Mouse (Mus musculus): ENCODE data around the gene Prkca.

The Prkca gene

DNA sequence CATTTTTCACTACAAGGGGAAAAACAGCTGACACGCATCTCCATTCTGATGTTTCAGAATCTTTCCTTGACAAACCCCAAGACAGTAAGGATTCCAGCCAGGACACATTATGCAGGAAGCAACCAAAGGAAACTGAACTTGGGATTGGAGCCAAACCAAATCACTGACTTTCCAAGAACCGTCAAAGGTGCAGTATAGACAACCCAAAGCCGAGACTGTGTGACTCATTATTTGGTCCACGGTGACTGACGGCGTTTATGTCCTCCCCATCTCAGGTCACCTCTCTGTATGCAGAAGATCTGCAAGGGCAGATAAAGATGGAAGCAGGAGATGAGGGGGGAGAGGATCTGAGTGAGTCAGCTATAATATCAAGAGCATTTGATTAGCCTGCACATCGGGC lies 183.7 kb downstream of the Prkca start:
- DNase-seq (ENCODE audit: low spot score in 2 of 2) = no peak

DNA sequence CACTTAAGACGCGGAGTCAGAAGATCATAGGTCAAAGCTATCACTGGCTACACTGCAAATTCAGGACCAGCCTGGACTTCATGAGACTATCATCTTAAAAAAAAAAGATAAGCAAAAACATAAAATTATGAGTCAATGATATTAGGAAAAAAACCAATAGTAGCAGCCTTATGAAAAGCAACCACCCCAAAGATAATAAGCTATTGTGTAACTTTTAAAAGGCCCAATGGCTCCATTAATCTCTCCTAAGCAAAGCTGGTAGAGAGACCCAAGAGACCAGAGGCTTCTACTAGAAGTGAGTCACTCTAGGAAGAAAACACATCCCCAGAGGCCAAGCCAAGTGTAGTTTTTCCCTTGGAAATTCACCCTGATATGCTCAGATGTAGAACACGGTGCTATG lies 185.7 kb downstream of the Prkca start:
- DNase-seq (ENCODE audit: low spot score in 2 of 2) = no peak

DNA sequence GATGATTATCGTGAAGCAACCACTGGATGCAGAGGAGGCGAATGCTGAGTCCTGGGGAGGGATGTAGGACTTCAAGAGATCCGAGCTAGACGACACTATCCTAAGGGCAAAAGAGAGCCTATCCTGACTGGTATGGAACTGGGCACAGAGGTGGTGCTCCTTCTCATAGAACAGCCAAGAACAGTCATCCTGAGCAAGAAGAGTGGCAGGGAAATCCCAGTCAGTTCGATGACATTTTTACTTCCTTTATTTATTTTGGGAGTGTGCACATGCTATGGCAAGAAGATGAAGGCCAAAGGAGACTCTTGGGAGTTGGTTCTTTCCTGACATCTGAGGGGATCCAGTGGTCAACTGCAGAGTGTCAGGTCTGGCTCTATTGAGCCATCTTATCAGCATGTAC lies 186.7 kb downstream of the Prkca start:
- DNase-seq (ENCODE audit: low spot score in 2 of 2) = no peak

DNA sequence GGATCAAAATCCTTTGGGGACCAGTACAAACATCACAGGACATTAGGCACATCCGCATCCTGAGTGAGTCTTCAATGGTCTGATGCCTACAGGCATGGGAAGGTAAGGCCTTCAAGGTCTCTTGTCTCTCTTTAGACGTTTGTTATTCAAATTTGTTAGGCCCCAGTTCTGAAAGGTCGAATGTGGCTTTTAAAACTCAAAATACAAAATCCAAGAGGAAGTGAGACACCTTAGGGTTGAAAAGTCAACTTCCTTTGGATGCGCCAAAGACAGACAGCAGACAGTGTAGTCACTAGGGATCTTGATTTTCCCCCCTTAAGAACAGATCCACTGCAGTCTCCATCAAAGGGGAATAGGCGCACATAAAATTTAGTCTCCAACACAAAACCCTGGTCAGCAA lies 187.6 kb downstream of the Prkca start:
- no peak for DNase-seq (ENCODE audit: low spot score in 2 of 2)

DNA sequence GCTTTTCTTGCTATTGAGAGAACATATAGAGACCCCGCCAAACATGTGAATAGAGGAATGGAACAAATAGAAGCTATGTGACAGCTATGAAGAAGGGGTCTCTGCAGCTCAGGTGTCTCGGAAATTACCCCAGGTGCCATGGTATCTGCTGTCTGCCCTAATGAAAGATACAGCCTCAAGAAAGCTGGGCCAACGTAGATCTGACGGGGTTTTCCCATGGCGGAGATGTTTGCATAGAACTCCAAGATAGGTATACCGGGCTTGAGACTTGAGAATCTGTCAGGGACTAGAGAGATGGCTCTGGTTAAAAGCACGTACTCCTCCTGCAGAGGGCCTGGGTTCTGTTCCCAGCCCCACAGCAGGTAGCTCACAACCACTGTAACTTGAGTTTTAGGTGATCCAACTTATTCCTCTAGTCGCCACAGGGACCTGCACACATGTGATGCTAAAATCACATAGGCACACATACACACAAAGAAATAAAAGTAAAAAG lies 188.6 kb downstream of the Prkca start:
- DNase-seq (ENCODE audit: low spot score in 2 of 2) = no peak

DNA sequence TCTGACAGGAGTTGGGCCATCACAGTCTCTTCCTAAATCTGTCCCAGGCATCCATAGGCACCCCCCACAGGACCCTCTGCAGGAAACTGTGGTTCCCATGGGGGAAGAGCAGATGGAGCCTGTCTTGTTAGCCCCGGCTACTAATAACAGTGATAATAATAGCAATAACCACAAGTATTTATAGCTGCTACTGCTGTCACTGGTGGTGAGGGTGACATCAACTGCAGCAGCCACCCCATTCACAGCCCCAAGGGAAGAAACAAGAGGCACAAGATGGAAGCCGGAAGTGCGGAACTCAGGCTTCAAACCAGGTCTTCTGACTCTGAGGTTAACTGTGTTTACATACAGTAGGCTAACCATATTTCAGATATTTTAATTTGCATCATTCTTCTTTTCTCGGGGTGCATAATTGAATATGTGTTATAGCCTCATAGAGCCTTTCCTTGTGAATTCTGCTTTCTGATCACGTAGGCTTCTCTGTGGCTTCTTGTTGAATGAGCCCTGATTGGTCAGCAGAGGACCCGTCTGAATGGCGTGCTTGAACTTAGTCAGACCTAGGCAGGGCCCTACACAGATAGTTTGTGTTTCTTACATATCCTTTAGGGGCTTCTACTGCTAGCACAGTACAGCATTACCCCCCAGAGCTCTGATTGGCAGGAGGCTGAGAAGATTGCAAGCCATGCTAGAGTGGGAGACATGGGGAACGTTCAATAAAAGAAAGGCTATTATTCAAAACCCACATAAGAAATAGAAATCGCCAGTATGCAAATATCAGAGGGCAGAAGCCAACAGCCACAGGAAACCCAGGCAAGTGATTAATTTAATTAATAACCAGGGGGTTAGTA lies 189.5 kb downstream of the Prkca start:
- DNase-seq (ENCODE audit: low spot score in 2 of 2) = no peak

DNA sequence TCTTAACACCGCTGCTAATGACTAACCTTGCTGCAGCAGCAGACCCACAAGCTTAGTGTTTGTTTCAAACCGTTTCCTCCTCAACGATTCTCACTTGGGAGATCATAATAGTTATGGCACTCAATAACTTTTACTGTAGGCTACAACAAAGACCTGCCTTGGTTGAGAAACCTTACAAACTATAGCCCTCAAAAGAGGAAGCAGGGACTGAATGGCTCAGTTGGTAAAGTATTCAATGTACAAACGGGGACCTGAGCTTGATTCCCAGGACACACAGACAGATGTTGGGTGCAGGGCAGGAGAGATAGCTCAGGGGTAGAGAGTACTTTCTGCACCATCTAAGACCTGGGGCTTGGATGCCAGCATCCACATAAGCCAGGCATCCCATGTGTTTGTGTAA lies 191.1 kb downstream of the Prkca start:
- DNase-seq (ENCODE audit: low spot score in 2 of 2) = no peak

DNA sequence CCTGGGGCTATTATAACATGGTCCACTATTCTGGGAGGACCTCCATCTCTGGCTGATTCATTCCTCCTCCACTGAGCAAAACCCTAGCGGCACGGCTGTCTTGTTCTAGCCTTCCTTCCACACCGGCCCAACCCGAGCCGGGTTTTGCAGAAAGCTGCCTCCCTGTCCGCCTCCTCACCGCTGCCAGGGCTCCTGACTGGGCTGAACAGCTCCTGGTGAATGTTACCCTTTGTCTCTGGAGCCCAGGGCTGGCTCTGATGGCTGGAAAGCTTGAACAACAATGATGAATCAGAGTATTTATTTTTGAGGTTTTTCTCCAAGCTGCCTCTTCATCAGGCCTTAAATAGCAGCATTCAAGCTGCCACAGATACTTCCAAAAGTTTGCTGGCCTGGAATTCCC lies 193.3 kb downstream of the Prkca start:
- DNase-seq (ENCODE audit: low spot score in 2 of 2) = peak; percentile 85 to 86

DNA sequence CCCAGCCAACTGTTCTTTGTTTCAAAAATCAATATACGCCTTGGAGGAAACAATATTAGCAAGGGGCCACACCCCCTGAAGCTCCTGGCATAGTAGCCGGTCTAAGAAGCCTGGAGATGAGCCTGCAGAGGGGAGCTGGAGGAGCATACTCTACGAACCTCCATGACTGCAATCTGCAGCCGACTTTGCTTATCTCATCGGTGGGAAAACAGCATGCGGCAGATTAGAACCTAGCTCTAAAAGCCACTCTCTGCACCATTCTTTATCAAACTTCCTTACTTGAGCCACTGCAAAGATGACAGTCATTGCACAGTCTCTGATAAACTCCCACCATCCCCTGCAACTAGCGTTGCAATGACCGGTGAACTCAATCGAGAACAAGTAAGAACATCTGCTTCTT lies 194.5 kb downstream of the Prkca start:
- no peak for DNase-seq (ENCODE audit: low spot score in 2 of 2)

DNA sequence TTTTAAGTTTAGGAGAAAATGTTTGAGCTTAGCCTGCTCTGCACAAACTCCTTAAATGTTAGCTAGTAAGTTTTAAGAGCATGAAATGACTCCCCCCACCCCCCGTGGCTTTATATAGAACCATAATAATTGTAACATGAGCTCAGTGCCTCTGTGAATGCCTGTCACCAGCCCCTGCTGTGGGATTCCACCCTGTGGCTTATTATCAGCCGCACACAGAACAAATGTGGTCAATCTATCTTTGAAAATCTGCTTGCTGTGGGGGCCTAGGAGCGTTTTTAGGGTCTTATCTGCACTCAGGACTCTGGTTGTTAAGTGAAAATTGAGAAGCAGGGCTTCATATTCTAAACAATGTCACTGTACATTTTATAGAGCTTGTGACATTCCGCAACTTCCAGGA lies 195.2 kb downstream of the Prkca start:
- no peak for DNase-seq (ENCODE audit: low spot score in 2 of 2)

DNA sequence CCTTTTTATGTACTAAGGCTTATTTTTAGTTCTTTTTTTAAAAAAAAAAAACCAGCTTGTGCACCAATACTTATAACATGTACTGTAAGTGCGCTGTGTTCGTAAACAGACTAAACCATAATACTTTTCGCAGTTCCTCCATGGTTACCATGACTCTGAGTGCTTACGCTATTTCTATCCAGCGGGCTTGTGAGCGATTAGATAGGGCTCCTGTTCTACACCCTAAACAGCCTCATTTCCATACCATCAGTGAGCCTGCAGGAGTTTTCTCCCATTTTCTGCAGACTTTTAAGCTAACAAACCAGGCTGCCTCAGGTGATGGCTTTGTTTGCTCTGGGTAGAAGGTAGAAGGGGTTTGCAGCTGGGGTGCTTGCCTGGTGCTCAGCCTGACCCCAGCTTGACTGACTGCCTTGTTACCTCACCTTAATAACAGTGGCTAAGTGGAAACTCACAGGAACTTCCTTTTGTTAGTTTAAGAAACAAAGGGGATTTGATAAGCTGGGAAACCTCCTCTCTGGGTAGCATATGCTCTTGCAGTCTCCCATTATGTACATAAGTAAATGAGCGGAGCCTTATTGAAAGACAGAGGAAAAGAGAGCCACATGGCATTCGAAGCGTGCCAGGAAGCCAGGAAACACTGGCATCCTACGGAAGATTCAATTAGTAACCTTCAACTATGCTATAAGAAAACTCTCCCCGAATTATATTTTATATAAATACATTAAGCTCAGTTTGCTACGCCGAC lies 197.8 kb downstream of the Prkca start:
- no peak for DNase-seq (ENCODE audit: low spot score in 2 of 2)

DNA sequence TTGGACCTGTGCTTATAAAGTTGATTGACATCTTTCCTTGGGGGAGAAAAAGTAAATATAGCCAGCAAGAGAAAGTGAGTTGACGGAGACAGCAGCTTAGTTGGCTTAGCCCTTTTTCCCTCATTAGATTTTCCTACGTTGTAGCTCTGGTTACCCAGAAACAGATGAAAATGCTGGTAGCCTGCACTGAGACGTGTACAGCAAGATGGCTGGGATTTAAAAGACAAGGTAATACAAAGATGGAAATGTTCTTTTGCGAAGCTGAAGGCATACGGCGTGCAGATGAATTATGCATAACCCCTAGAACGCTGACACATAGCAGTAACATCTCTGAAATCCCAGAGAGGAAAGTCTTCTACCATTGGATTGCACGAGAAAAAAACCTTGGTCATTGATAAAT lies 198.6 kb downstream of the Prkca start:
- DNase-seq (ENCODE audit: low spot score in 2 of 2) = no peak

DNA sequence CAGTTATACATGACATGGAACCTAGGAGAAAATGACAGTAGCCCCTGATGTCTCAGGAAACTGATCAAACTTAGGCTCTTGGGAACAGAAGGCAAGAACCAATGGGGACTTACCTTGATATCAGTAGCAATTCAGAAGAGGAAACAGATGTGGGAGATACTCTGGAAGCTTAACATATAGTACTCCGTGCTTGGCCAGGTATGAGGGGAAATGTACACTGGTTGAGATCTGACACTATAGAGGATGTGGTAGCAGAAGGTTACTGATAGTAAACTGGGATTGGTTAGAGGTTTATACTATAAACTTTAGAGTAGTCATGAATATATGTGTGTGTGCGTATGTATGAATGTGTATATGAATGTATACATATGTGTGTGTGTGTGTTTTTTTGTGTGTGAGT lies 200.0 kb downstream of the Prkca start:
- DNase-seq (ENCODE audit: low spot score in 2 of 2) = no peak

DNA sequence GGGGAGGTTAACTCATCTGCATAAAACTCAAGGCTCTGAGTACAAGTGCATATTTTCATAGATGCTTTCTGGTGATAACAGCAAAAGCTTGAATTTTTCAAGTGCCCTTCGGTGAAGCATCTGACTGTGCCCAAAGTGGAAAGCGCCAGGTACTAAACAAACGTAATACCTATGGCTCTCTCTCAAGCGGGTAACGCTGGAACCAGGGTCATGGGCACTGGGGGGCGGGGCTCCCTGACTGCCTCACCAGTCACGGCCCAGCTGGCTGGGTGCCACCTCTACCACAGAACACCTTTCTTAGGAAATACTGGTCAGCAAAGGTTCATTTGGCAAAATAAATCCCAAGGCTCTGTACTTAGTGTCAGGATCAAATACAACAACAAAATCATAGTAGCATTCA lies 203.7 kb downstream of the Prkca start:
- no peak for DNase-seq (ENCODE audit: low spot score in 2 of 2)

DNA sequence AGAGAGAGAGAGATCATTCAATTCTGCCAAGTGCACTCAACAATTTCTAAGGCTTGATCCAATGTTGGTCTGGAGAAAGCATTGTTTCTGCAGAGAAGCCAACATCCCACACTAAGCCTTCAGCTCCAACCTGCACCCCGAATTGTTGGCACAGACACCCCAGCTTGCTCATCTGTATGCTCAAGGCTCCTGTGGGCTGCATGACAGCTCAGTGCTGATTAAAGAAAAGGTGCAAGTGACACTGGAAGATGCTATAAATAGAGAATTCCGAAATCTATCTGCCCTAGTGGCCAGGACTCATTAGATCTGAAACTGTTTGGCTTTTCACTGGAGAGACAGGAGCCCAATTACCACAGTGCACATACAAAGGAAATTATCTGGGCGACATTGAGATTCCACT lies 207.4 kb downstream of the Prkca start:
- peak; percentile 41 to 69 for DNase-seq (ENCODE audit: low spot score in 2 of 2)

DNA sequence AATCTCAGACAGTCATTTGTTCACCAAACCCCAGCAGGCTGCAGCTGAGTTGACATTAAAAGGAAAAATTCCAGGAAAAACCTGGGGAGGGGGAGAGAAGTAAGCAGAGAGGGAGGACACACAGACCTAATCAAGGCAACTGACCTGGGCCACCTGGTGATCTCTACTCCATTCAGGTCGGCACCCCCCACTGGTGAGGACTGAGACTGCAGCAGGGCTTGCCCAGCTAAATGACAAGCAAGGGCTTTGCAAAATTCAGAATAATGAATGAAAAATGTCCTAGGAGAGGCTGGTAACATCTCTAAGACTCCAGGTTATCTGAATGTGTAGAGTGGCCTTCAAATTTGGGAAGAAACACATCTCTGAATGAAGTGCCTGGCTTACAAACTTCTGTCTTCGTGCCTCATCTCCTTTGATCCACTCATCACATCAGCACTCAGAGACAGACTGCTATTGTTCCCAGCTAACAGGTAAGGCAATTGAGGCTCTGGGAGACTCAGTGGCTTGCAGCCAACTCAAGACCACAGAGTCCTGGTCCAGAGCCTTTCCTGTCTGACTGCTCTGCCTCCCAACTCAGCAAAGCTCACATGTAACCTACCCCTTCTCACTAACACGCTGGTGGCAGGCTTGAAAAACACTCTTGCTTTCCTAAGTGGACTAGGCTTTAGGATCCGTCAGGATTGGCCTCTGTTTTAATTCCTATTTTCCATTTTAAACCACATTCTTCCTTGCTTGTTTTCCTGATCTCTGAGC lies 208.1 kb downstream of the Prkca start:
- no peak for DNase-seq (ENCODE audit: low spot score in 2 of 2)

DNA sequence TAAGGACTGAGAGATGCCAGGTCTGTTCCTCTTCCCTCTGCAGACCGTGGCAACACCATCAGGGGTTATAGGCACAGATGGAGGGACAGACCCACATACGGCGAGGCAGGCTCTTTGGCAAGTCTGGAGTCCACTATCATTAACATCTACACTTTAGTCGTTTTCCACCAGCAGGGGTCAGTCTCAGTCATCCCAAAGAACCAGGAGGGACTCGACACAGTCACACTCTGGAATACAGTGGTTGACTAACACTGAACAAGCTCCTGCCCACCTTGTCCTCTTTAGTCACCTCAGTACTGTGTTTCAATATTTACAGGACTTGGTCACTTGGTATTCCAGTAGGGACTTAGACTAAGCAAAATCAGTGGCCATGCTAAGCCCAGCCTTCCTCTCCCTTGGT lies 215.1 kb downstream of the Prkca start:
- no peak for DNase-seq (ENCODE audit: low spot score in 2 of 2)

DNA sequence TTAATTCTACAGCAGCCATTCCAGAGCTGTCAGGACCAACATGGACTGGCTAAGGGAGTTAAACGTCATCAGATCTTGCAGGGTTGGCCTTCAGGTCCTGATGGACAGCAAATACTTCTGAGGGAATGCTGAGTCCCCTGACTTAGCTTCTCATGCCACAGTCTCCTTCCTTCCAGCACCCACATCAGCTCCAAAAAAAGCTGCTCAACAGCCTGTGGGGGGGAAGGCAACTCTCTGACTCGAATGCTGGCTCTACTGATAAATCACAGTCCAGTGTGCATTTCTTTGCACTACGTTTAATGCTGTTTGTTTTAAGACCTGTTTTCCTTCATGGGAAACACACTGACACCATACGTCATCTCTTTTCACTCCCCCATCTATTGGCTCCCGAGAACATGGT lies 215.8 kb downstream of the Prkca start:
- DNase-seq (ENCODE audit: low spot score in 2 of 2) = no peak

DNA sequence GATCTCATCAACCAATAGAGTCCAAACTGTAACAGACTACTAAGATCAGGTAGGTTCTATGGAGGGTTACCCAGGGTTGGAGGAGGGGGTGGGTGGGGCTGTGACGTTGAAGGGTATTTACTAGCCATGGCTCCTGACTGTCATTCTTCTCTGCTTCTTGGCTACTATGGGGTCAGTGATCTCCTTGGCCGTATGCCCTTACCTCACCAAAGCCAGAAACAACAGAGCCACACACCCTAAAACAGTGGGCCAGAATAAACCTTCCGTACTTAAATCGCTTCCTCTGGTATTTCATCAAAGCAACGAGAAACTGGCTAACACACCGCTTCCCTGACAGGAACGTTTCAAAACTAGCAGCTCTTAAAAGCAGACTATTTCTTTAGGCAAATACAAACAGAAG lies 221.2 kb downstream of the Prkca start:
- DNase-seq (ENCODE audit: low spot score in 2 of 2) = no peak

DNA sequence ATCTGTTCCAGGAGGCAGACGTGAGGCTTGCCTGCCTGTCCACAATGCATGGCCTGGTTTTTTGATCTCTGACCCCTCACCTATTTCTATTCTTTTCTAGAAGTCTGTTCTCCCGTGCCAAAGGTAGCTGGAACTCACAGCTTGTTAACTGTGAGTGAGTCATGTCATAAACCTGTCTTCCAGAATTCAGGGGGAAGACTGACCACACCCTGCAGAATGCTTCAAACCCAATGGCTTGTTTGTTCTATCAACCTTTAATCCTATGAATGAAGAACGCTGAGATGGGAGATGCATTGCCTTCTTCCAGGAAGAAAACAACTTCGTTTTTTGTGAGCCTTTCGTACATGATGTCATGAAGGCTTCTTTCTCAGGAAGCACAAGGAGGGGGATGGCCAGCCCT lies 223.0 kb downstream of the Prkca start:
- no peak for DNase-seq (ENCODE audit: low spot score in 2 of 2)

DNA sequence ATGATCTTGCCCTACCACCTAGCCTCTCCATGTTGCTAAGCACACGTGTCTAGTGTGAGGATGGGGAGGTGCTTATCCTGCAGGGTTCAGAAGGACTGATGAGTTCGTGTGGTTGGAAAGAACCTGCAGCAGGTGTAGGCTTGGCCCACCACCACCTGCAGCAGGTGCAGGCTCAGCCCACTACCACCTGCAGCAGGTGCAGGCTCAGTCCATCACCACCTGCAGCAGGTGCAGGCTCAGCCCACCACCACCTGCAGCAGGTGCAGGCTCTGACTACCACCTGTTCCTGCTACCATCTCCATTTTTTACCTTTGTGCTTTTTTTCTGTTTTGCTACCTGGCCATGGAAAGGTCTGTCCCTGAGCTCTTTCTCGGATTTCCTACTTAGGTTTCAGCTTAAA lies 223.9 kb downstream of the Prkca start:
- no peak for DNase-seq (ENCODE audit: low spot score in 2 of 2)

DNA sequence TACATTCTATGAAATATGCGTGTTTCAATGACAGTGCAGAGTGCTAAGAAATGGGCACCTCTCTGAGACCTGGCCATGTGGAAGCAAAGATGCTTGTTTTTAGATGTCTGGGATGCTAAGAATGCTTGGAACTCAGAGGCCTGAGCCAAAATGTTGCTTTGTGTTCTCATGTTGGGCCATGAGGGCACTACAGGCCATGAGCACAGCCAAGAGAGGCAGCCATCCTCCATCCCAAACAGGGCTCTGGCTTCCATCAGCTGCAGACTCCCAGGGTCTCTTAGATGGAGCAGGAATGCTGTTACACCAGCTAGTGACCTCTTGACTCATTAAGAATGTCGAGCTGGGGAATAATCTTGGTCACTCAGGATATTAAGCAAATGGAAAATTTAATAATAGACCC lies 224.9 kb downstream of the Prkca start:
- DNase-seq (ENCODE audit: low spot score in 2 of 2) = no peak

DNA sequence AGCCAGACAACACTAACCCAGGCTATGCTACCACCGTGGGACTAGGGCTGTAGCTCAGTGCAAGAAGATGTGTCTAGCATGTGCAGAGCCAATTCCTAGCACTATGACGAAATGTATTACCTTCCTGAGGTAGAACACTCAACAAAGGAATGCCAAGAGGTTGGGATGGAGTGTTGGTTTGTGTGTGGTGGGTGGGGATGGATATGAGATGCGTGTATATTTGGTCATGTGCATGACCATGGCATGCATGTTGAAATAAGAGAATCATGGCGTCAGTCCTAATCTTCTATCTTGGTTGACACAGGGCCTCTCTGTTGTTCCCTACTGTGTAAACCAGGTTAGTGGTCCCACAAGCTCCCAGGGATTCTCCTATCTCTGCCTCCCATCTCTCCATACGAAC lies 225.5 kb downstream of the Prkca start:
- no peak for DNase-seq (ENCODE audit: low spot score in 2 of 2)

All from right cerebral cortex, postnatal 36 days (tissue).